Mouse (Mus musculus) midbrain, postnatal 0 days (tissue): ENCODE measurements at regions not wholly inside any gene's neighbourhood (a gene's known extent, or its start where the extent isn't known, plus 50 kb on each side); places are given as distances from the start of the nearest gene placed in this dataset.
A peak's percentile ranks its signal among the peaks of the same experiment; 100 is the strongest.

ENCODE experiments used
- ATAC-seq: fragments of 200-750 bp; cut with Nextera tagmentation; 2 replicates; pipeline ENCODE4 v1.8.0; 2017; ENCODE audit warnings: moderate number of reproducible peaks, mild to moderate bottlenecking, moderate TSS enrichment, moderate library complexity; ENCODE audit not compliant: low FRiP score
- DNase-seq: peaks from one replicate; pipeline ENCODE4 v3.0.0-alpha.2; 2015; ENCODE audit warnings: low spot score
- H3K27ac ChIP-seq: fragments of 300-500 bp; sonication (generic); 2 replicates; pipeline ENCODE4 v1.5.1; 2014; ENCODE audit warnings: low read depth, mild to moderate bottlenecking, low read length, mixed read lengths
- H3K27me3 ChIP-seq: fragments of 300-500 bp; sonication (generic); 2 replicates; pipeline ENCODE4 v1.6.1; 2014; ENCODE audit warnings: low read length, control low read depth, mixed read lengths; ENCODE audit not compliant: insufficient read depth
- H3K36me3 ChIP-seq: fragments of 300-500 bp; sonication (generic); 2 replicates; pipeline ENCODE4 v1.6.1; 2014; ENCODE audit warnings: low read length, control low read depth, mixed read lengths; ENCODE audit not compliant: insufficient read depth
- H3K4me1 ChIP-seq: fragments of 300-500 bp; sonication (generic); 2 replicates; pipeline ENCODE4 v1.6.1; 2014; ENCODE audit warnings: mild to moderate bottlenecking, control low read depth, antibody characterized with exemption, low read length, mixed read lengths; ENCODE audit not compliant: insufficient read depth
- H3K4me2 ChIP-seq: fragments of 300-500 bp; sonication (generic); 2 replicates; pipeline ENCODE4 v1.6.1; 2014; ENCODE audit warnings: low read depth, mild to moderate bottlenecking, low read length, mixed read lengths; ENCODE audit not compliant: poor library complexity, severe bottlenecking
- H3K4me3 ChIP-seq: fragments of 300-500 bp; sonication (generic); 2 replicates; pipeline ENCODE4 v1.5.1; 2014; ENCODE audit warnings: low read depth, mild to moderate bottlenecking, low read length, moderate library complexity
- H3K9ac ChIP-seq: fragments of 300-500 bp; sonication (generic); replicated peaks from 2 replicates; pipeline ENCODE4 v1.6.1; 2014; ENCODE audit warnings: mild to moderate bottlenecking, low read length, moderate library complexity, mixed read lengths; ENCODE audit not compliant: poor library complexity, severe bottlenecking
- H3K9me3 ChIP-seq: fragments of 300-500 bp; sonication (generic); 2 replicates; pipeline ENCODE4 v1.6.1; 2016; ENCODE audit warnings: low read length, control low read depth
- CTCF ChIP-seq: IDR thresholded peaks from 2 replicates; pipeline ENCODE4 v1.5.1; 2016; ENCODE audit warnings: antibody characterized with exemption, mild to moderate bottlenecking
- WGBS: fragments of 180-500 bp; shearing (Covaris S2); extraction: QIAGEN DNeasy Blood & Tissue Kit; methylation state at CpG from one replicate; pipeline ENCODE4 v1.1.7; 2014; 5-methylcytosine and 5-hydroxymethylcytosine counted together

DNA sequence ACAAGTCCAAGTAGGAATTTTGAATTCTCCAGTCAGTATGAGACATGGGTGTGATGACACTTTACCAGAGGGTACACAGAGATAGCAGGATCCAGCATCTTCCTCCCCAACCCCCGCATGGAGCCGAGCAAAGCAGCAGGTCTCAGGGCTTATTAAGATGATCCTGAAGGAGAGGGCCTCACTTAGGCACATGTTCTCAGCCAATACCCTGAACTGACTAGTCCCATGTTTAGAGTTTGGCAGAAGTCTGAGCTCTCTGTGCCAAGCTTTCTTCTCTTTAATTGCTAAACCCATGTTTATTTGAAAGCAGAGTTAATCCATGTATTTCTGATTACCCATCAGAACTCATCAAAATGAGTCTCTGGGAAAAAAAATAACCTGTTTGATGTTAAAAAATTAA, 402.0 kb downstream of the Atp6ap1l start:
- 68% methylated on average over 2 of the region's 2 CpGs for WGBS
- no peak for TF ChIP-seq CTCF
- no peak overlapping the region for H3K9ac ChIP-seq
- ATAC-seq (no peak), DNase-seq (peak; percentile 10)
- no peak overlapping the region for H3K4me2 ChIP-seq
- H3K27me3 ChIP-seq = no peaks in the 10 kb centered on the region
- 0 out of 2 replicates have a peak, but pooled peaks cover 3% of the 10 kb centered on the region for H3K4me1 ChIP-seq
- H3K4me3 ChIP-seq = no peak overlapping the region
- no peak overlapping the region for H3K27ac ChIP-seq
- H3K36me3 ChIP-seq = no peaks in the 10 kb centered on the region
- H3K9me3 ChIP-seq = no peaks in the 10 kb centered on the region

GRCm38 (mm10) chr13:90502141-90502540, 403.0 kb downstream of the Atp6ap1l start:
- Histone ChIP-seq H3K4me1 (0 out of 2 replicates have a peak, but pooled peaks cover 3% of the 10 kb centered on the region), H3K9me3 (no peaks in the 10 kb centered on the region), H3K36me3 (no peaks in the 10 kb centered on the region), H3K9ac (no peak overlapping the region), H3K27ac (no peak overlapping the region), H3K4me3 (no peak overlapping the region), H3K4me2 (no peak overlapping the region), H3K27me3 (no peaks in the 10 kb centered on the region)
- WGBS = 85% methylated on average over 1 of the region's 1 CpGs
- no peak for TF ChIP-seq CTCF
- DNase-seq (peak; percentile 67), ATAC-seq (no peak)

DNA sequence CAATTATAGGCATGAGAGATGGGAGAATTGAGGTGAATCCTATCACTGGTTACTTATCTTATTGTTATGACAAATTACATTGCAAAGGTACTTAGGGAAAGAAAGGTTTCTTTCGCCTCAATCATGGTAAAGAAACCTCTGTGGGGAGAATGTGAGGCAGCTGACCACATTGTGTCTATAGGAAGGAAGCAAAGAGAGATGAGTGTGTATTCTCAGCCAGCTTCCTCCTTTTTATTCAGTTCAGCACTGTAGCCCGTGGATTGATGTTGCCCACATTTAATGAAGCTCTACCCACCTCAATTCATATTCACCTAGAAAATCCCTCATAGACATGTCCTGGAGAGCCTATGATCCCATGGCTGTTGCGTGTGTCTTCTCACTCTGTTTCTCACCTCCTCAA, 406.2 kb downstream of the Atp6ap1l start:
- Histone ChIP-seq H3K36me3 (no peaks in the 10 kb centered on the region), H3K27ac (no peak overlapping the region), H3K4me2 (no peak overlapping the region), H3K9me3 (no peaks in the 10 kb centered on the region), H3K4me3 (no peak overlapping the region), H3K27me3 (no peaks in the 10 kb centered on the region), H3K9ac (no peak overlapping the region), H3K4me1 (0 out of 2 replicates have a peak, but pooled peaks cover 3% of the 10 kb centered on the region)
- no peak for ATAC-seq
- WGBS = 85% methylated on average over 3 of the region's 3 CpGs
- no peak for DNase-seq
- no peak for TF ChIP-seq CTCF

- Histone ChIP-seq H3K27me3 (no peaks in the 10 kb centered on the region), H3K9ac (no peak overlapping the region), H3K27ac (no peak overlapping the region), H3K4me1 (no peaks in the 10 kb centered on the region), H3K36me3 (no peaks in the 10 kb centered on the region), H3K4me3 (no peak overlapping the region), H3K4me2 (no peak overlapping the region), H3K9me3 (no peaks in the 10 kb centered on the region)
- TF ChIP-seq CTCF = no peak
- 67% methylated on average over 2 of the region's 2 CpGs for WGBS
- ATAC-seq (no peak), DNase-seq (no peak)
Measured at GRCm38 (mm10) chr13:90497573-90497972, 407.6 kb downstream of the Atp6ap1l start.

DNA sequence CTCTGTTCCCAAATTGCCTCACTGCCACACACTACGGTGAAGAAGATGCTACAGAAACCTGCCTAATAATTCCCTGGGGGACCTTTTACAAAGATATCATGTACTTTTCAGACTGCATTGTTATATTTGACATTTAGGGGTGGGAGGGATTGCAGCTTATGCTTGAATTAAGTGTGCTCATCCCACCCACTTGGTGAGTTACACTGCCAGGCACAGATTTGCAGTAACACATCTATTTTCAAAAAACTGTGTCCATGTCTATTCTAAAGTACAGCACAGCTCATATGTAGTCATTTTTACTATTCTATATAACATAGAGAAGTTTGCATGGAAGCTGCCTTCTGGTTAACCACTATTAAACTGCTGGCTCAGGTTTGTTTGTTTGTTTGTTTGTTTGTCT, 404.3 kb upstream of the Xrcc4 start:
- Histone ChIP-seq H3K27me3 (no peaks in the 10 kb centered on the region), H3K27ac (no peak overlapping the region), H3K4me1 (no peaks in the 10 kb centered on the region), H3K9me3 (no peaks in the 10 kb centered on the region), H3K4me3 (no peak overlapping the region), H3K36me3 (no peaks in the 10 kb centered on the region), H3K9ac (no peak overlapping the region), H3K4me2 (no peak overlapping the region)
- no peak for ATAC-seq
- TF ChIP-seq CTCF = no peak
- 50% methylated on average over 1 of the region's 1 CpGs for WGBS
- DNase-seq = no peak

DNA sequence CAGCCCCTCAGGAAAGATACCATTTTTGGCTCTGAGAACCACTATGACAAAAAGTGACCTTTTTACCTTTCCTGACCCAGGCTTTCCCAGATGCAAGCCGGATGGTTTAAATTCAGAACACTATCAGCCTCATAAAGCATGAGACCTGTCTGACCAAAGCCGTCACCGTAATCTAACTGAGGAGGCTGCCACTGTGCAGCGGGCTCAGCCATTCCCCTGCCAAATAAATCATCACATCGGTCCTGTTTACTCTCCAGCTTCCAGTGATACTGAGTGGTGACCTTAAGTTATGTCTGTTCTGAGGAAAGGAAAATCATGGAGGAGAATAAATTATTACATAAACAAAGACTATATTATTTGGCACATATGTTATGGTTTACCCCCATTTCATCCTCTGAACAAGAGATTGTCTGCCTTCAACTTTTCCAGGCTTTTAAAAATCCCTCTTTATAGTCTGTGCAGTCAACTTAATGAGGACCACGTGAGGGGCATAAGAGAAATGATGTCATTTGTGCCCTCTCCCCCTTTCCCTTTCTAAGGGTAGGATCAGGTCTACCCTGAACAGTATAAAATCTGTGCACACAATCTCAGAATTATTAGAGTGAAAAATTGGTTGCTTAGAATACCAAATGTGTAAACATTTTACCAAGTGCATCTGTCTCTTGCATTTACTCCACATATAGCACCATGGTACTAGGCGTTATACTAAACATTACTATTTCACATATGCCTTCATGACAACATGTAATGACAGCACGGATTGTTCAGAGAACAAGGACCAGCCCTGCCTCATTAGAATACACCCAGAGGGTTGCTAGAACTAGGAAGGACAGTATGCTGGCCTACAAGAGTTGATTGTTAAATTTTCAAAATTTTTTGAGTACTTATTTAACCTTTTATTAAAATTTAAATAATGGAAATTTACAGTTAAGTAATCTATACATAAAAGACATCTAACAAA, 401.9 kb upstream of the Xrcc4 start:
- no peak for TF ChIP-seq CTCF
- Histone ChIP-seq H3K9ac (no peak overlapping the region), H3K4me2 (no peak overlapping the region), H3K27me3 (no peaks in the 10 kb centered on the region), H3K36me3 (no peaks in the 10 kb centered on the region), H3K9me3 (no peaks in the 10 kb centered on the region), H3K27ac (no peak overlapping the region), H3K4me3 (no peak overlapping the region), H3K4me1 (no peaks in the 10 kb centered on the region)
- DNase-seq = no peak
- WGBS = 72% methylated on average over 8 of the region's 8 CpGs
- no peak for ATAC-seq
